Mouse (Mus musculus) 3134 (cell line): ENCODE results near the gene Arih2.
A peak's percentile ranks its signal among the peaks of the same experiment; 100 is the strongest.

Experiments
- DNase-seq: peaks from one replicate; pipeline ENCODE4 v3.0.0-alpha.2; 2011; ENCODE audit warnings: low spot score; ENCODE audit not compliant: insufficient read length; ENCODE audit errors: extremely low read depth

The Arih2 gene

GRCm38 (mm10) chr9:108566815-108567776 is 82.1 kb downstream of the Arih2 start, which contains the start of gene Ndufaf3:
Ndufaf3 (minus strand) TSS chr9:108567434.
- peak; percentile 97 for DNase-seq

- DNase-seq: no peak
These were observed 83.0 kb downstream of the Arih2 start for GRCm38 (mm10) chr9:108565881-108566814.

GRCm38 (mm10) chr9:108564131-108564530 is 85.1 kb downstream of the Arih2 start:
- DNase-seq: no peak

- no peak for DNase-seq
These were observed 85.5 kb downstream of the Arih2 start for GRCm38 (mm10) chr9:108563671-108564070.

- DNase-seq: peak; percentile 97
These were observed 88.9 kb downstream of the Arih2 start, which contains the start of gene Impdh2 for GRCm38 (mm10) chr9:108560227-108560841. Impdh2 (plus strand) TSS chr9:108560286.

GRCm38 (mm10) chr9:108559169-108559568 is 90.0 kb downstream of the Arih2 start:
- no peak for DNase-seq
